Mouse (Mus musculus) megakaryocyte, adult 5-6 weeks (primary cell): Measurements from ENCODE around the gene Klc3. TPM values are rescaled to one million over a fixed set of nuclear protein-coding genes. Genes with fewer than 3 reads are reported as not detected.

Experiments
- ATAC-seq: 2 replicates; pipeline ENCODE4 v1.8.0; 2016; ENCODE audit warnings: mild to moderate bottlenecking, inconsistent platforms; ENCODE audit not compliant: poor library complexity, severe bottlenecking
- total RNA-seq, 2 experiments: library from RNA; stranded (forward) in 1 of 2; stranded (reverse) in 1 of 2; fragments of 153-499, 151-499 nt in 1 of 2; fragments of 221-1000, 200-1000 nt in 1 of 2; gene quantifications; 2 replicates each; pipeline versions ENCODE4 v1.2.3 to v1.2.4; 2015 to 2017

Gene Klc3
- total RNA-seq, 2 experiments from 2014 or later = 0.09 TPM; not detected in 1

DNA sequence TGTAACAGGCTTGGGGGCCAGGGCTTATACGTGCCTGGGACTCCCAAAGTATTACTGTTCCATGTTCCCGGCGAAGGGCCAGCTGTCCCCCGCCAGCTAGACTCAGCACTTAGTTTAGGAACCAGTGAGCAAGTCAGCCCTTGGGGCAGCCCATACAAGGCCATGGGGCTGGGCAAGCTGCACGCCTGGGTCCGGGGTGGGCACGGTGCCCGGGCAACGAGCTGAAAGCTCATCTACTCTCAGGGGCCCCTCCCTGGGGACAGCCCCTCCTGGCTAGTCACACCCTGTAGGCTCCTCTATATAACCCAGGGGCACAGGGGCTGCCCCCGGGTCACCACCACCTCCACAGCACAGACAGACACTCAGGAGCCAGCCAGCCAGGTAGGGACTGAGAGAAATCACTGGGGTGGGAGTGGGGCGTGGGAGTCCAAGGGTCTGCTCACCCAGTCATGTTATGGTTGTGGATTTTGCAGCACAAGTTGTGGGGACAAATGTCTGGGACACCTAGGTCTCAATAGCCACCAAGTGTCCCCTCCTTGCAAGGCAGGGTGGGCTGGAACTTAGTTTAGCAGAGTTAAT, 7.0 kb upstream of the Klc3 start:
- no peak for ATAC-seq

DNA sequence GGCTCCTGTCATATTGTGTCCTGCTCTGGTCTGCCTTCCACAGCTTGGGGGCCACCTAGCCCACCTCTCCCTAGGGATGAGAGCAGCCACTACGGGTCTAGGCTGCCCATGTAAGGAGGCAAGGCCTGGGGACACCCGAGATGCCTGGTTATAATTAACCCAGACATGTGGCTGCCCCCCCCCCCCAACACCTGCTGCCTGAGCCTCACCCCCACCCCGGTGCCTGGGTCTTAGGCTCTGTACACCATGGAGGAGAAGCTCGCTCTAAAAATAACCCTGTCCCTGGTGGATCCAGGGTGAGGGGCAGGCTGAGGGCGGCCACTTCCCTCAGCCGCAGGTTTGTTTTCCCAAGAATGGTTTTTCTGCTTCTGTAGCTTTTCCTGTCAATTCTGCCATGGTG, 5.8 kb upstream of the Klc3 start:
- no peak for ATAC-seq

DNA sequence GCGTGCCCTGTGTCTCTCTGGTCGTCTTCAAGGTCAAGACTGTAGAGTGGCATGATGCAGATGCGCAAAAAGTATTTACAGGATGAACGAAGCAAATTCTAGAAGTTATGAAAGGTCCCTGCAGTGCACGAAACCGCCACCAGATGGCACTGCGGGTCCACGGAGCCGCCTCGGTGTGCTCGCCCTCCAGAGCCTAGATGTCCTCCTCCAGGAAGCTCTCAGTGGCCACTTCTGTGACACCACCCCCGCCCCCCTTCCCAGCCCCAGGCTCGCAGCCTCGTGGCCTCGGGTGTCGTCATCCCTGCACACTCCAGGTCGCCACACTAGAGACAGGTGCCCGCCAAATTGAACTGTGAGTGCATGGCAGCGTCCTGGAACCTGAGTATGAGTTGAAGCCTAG, 1.5 kb upstream of the Klc3 start:
- ATAC-seq = peak; percentile 96

DNA sequence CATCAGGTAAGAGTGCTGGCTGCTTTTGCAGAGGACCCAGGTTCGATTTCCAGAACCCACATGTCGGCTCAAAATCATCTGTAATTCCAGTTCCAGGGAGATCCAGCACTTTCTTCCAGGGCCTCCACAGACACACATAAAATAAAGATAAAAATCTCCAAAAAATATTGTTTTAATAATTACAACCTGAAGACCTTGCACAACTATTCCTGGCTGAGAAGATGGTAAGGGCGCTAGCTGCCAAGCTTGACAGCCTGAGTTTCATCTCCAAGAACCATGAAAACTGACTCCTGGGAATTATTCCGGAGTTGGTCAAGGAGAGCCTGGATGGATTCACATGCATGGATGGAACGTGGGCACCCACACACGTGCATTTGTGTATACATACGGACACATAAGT, 572 bp upstream of the Klc3 start, which contains the start of gene Ckm:
Gene Ckm (plus strand): TSS at position 301 of the 400 bp plus-strand sequence.
- ATAC-seq = no peak

DNA sequence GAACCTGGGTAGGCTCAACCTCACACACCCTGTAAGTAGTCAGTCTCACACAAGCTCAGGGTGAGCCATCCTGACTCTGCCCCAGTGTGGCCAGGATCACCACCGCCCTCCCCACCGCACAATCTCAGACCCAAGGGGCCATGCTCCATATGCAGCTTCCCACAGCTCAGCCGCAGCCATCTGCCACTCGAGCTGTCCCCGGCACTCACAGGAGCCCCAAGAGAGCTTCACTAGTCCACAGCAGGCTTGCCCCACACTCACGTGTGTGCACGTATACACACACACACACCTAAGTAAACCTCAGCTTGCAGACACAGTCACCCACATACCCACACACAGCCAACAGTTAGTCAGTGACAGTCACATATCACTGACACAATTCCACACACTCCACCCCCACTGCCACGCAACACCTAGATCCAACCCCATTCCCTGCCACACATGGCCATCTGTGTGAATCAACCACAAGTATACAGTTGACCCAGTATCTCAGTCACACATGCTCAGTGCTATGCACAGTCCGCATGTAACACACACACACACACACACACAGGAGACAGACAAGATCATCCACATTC, 1.3 kb downstream of the Klc3 start:
- no peak for ATAC-seq

DNA sequence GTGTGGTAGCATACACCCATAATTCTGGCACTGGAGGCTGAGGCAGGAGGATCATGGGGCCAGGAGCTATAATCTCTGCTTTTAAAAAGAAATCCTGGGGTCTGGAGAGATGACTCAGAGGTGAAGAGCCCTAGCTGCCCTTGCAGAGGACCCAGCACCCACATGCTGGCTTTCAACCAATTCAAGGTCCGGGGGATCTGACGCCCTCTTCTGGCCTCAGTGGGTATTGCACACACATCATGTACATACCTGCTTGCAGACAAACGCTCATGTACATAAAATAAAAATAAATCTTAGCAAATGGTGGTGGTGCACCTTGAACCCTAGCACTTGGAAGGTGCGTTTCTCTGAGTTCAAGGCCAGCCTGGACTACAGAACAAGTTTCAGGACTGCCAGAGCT, 3.0 kb downstream of the Klc3 start:
- ATAC-seq = no peak

DNA sequence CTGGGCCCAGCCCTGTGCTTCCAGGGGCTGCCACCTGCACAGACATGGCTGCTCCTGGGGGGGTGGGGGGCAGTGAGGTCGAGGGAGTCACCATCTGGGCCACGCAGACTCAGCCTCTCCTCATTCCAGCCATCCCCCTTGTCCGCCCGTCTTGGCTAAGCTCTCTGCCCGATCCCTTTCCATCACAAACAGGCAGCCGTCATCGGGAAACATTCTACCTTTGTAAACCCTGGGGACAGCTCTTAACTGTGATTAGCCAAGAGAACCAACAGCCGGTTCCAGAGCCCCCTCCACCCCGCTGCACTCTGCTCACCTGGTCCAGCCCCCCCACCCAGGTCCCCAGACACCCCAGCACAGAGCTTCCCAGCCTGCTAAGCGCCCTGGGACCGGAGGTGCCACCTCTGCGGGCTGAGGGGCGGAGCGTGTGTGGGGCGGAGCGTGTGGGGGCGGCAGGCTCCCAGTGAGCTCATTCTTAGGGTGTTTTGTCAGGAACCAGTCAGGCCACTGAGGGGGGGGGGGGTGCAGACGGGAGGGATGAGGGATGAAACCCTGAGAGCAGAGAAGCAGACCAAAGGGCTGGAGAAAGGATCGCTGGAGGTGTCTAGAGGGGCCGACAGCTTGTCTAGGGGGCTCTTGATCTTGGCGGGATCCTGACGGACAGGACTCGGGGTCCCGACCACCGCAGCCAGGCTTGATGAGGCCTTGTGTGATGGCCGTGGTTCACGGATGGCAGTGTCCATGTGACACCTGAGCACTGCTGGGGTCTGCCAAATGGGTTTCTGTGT, 4.2 kb downstream of the Klc3 start:
- ATAC-seq = peak; percentile 43; the same call in 1 of the 2 replicates

DNA sequence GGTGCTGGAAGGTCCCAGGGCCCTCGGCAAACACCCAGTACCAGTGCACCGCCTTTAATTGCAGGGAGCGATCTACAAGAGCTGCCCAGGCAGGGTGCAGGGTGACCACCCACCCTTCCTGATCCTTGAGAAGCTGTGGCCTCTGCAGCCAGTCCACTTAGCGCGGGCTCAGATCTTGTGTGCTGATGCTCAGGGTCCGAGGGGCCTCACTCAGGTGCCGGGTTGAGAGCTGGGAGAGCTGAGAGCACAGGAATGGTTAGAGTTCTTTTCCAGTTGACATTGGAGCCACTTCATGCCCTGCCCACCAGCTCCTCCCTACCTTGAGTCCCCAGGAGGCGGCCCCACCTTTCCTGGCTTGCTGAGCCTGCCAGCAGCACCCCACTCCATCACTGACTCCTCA, 9.4 kb downstream of the Klc3 start:
- no peak for ATAC-seq

DNA sequence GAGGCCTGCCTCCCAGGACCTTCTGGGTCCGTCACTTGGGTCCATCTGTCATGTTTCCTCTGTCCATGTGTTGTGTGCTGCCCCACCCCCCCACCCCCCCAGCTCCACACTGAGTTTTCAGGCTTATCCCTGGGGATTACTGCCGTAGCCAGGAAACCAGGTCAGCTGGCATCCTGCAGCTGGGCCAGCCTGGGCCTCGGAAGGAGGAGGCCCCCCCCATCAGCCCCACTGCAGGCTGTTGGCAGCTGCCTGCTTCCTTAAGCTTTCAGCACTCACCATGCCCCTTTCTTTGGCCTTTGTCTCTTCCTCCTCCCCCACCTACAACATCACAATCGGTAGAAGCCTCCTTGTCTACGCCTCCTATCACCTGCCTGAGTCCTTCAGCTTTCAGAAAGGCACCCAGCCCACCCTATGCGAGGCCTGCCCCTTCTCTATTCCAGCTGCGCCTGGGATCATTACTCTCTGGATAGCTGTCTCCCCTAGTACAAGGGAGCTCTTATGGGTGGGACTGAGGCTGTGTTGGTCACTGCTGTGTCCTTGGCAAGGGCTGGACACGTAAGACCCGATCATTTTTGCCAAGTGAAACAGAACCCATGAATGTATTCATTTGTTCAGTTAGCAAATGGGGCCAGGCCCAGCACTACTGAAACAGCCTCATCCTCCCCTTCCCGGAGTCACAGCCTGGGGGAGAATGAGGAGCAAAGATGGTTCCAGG, 15.0 kb downstream of the Klc3 start:
- no peak for ATAC-seq

DNA sequence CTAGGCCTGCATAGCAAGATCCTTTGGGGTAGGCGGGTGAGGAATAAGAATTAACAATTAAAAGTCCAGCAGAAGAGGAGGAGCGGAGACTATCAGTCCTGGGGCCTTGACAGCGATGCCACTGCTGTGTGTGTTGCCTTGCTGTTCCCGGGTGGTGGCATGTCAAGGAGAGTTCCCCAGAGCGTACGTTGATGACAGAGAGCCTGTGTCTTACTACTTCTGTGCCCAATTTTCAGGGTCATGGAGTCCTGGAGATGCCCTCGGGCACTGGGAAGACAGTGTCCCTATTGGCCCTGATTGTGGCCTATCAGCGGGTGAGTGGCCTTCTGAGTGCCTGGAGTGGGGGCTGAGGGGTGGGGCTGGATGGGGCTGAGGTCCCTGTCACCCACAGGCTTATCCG, 20.2 kb downstream of the Klc3 start:
- ATAC-seq = no peak

DNA sequence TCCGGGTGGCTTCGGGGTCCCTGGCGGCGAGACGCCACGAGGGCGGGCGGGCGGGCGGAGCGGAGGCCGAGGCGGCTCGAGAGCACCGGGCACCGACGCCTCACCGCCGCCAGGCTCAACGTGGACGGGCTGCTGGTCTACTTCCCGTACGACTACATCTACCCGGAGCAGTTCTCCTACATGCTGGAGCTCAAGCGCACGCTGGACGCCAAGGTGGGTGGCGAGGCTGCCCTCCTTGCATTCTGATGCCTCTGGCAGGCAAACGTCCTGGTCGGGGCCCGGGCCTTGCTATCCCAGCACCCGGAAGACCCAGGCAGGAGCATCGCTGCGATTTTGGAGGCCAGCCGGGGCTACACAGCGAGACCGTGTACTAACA, 21.8 kb downstream of the Klc3 start:
- peak; percentile 48 for ATAC-seq

DNA sequence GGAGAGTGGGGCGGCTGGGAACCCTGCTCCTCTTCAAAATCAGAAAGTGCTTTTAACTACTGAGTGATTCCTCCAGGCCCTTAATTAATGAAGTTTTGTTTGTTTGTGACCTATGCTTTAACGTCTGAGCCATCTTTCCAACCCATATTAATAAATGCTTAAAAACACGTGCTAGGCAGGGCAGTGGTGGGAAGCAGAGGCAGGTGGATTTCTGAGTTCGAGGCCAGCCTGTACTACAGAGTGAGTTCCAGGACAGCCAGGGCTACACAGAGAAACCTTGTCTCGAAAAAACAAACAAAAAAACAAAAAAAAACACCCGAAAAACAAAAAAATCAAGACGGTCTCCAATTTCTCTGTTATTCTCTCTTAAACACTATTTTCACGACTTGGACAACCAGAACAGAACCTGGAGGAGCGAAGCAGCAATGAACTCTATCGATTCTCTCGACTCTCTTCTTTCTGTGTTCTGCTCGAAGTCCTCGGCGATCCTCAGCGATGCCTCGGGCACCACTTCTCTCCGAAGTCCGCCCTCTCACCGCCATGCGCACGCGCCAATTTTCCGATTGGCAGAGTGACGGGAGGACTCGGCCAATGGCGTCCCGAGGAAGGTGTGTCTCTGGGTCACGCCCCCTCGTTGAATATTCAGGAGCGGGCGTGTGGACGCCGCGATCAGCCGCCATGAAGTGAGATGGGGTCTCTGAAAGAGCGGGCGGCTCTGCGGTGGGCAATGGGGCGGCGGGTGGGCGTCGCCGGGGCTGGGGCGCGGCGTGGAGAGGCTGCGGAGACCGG, 22.3 kb downstream of the Klc3 start, which contains the start of gene Ercc2:
Gene Ercc2 (plus strand): TSS at position 634 of the 789 bp plus-strand sequence.
- peak; percentile 100 for ATAC-seq

DNA sequence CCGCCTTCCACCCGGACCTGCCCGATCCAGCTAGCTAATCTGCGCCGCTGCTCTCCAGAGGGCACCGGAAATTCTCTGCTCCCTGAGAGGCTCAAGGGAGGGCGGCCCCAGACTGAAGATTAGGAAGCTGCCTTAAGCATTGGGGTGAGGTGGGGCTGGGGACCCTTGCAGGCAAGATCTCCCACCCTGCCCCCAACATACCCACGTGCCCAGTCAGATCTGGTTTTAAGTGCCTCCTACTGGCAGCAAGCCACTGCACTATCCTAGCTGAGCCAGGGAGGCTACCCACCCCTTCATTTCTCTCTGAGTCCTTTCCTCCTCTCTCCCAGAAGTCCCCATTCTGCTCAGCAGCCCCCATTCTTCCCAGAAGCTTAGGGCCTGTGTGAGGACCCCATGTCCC, 25.9 kb downstream of the Klc3 start:
- ATAC-seq = no peak

DNA sequence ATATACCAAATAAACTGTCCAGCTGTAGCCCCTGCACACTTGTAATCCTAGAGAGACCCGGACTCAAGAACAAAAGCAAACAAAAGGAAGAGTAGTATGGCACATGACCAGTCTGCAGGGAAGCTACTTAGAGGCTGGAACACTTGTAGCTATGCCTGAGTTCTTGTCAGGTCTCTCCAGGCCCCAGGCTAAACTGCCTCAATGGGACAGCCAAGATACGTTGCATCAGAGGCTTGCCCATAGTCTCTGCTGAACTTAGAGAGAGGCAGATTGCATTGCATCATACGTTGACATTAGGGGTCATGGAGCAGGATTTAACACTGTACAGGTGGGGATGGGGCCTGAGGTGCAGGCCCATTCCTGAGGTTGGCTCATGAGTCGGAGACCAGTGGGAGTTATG, 27.9 kb downstream of the Klc3 start:
- no peak for ATAC-seq

DNA sequence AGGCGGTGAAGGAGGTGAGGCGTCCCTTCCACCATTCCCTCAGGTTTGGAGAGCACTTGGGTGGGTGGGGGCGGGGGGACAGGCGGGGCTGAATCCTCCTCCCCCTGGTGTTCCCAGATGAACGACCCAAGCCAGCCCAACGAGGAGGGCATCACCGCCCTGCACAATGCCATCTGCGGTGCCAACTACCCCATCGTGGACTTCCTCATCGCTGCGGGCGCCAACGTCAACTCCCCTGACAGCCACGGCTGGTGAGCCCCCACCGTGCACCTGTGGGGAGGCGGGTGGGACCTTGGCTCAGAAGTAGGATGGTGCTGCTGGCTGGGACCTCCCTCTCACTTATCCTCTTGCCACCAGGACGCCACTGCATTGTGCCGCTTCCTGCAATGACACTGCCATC, 28.5 kb downstream of the Klc3 start:
- ATAC-seq = no peak

DNA sequence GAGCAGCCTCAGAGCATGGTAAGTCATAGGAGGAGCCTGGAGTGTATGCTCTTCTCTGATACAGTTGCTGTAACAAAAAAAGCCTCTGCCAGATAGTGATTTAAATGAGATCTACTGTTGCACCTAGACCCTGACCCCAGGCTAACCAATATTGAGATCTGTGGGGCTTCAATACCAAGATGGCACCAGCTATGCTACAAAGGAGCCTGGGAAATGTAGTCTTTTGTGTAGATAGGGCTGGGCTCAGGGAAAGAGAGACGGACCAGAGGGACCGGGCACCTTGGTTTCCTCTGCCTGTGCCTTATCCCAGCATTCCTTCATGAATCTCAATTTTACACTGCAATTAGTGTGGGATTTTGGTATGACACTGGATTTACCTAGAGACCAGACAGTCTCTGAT, 30.5 kb downstream of the Klc3 start:
- ATAC-seq = no peak

DNA sequence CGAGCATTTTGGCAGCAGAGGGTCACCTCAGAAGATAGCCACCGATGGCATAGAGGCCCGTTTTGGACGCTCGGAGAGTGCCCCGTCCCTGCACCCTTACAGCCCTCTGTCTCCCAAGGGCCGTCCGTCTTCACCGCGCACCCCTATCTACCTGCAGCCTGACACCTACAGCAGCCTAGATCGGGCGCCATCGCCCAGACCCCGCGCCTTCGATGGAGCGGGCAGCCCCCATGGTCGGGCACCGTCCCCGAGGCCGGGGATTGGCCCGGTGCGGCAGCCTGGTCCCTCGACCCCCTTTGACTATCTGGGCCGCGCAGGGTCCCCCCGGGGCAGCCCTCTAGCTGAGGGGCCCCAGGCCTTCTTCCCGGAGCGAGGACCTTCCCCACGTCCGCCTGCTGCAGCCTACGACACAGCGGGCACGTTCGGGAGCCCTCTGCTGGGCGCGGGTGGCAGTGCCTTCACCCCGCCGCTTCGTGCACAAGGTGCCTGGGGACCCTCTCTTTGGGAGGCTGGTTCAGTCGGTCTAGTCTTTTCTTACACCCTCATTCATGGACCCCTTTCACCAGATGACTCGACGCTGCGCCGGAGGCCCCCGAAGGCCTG, 34.0 kb downstream of the Klc3 start:
- peak; percentile 96 for ATAC-seq

DNA sequence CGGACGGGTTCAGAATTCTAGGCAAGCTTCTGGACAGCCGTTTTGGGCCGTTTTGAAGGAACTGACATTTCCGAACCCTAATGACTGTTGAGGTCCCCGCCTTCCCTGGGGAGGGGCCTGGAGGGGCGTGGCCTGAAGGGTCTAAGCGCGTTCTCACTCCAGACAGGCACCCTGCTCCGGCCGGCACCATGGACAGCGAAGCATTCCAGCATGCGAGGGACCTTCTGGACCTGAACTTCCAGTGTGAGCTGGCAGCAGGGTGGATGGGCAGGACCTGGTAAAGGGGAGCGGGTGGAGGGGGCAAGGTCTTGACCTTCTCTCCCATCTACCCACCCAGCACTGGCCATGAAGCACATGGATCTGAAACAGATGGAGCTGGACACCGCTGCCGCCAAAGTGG, 35.5 kb downstream of the Klc3 start:
- no peak for ATAC-seq

DNA sequence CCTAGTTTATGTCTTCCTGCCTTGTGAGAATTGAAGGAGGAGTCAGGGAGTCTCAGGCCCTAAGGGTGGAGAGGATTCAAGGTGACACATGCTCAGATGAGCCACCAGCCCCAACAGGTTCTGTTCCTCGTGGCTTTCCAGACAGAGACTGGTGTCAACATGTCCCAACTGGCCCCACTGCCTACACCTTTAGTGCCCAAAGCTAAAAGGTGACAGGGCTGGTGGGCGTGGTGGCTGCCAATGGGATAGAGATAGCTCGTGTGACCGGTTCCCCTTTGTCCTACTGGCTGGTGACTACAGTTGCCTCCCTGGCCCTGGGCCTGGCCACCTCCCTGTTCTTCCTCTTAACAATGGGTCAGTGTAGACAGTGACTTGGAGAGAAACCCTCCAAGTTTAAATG, 38.5 kb downstream of the Klc3 start:
- ATAC-seq = no peak

DNA sequence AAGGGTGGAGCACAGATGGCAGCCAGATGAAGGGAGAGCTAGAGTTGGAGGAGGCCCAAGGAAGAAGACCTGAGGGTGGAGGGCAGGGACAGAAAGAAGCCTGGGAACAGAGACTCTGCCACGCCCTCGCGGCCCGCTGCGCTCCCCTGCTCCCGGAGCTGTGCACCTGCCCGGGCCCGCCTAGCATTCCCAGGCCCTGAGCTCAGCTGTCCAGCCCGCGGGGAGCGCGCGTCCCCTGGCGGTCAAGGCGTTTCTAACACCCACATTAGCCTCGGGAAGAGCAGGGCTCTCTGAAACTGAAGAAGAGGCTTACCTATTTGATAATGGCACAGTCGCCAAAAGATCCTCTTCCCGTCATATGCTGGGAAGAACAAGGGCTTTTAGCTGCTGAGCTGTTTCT, 40.0 kb downstream of the Klc3 start:
- peak; percentile 39; the same call in 1 of the 2 replicates for ATAC-seq
